Mouse (Mus musculus) G1E (cell line): Measurements from ENCODE around the gene Dram2. TPM values are rescaled to one million over a fixed set of nuclear protein-coding genes. Genes with fewer than 3 reads are reported as not detected.
A peak's percentile ranks its signal among the peaks of the same experiment; 100 is the strongest.

ENCODE experiments used
- ATAC-seq: 2 replicates; pipeline ENCODE4 v1.8.0; 2016; ENCODE audit warnings: mild to moderate bottlenecking; ENCODE audit not compliant: insufficient number of reproducible peaks, poor library complexity, low FRiP score, severe bottlenecking; ENCODE audit errors: extremely low read depth
- DNase-seq: peaks from one replicate; pipeline ENCODE4 v3.0.0; 2012; ENCODE audit warnings: low spot score
- H3K27me3 ChIP-seq: 2 replicates; pipeline ENCODE4 v1.6.1; 2012; ENCODE audit warnings: mild to moderate bottlenecking, low read length, inconsistent platforms; ENCODE audit not compliant: insufficient read depth
- H3K36me3 ChIP-seq: replicated peaks from 2 replicates; pipeline ENCODE3; 2012; ENCODE audit warnings: mild to moderate bottlenecking, inconsistent platforms
- H3K4me1 ChIP-seq: 2 replicates; pipeline ENCODE4 v1.6.1; 2012; ENCODE audit warnings: low read depth, low read length, inconsistent platforms, mixed read lengths; ENCODE audit not compliant: insufficient read depth
- H3K4me3 ChIP-seq: 2 replicates; pipeline ENCODE4 v1.5.1; 2012; ENCODE audit warnings: low read depth, mild to moderate bottlenecking, inconsistent platforms, low read length, moderate library complexity, mixed read lengths
- H3K9me3 ChIP-seq: replicated peaks from 2 replicates; pipeline ENCODE4 v1.6.1; 2012; ENCODE audit warnings: inconsistent platforms
- CTCF ChIP-seq: IDR thresholded peaks from 2 replicates; pipeline ENCODE4 v1.5.1; 2012; ENCODE audit warnings: low read depth, low read length, inconsistent platforms, mixed read lengths
- GATA1 ChIP-seq: IDR thresholded peaks from 2 replicates; pipeline ENCODE4 v1.6.1; 2012; ENCODE audit warnings: borderline replicate concordance, low read length, inconsistent platforms, mixed read lengths
- GATA2 ChIP-seq: IDR thresholded peaks from 2 replicates; pipeline ENCODE4 v1.6.1; 2012; ENCODE audit warnings: low read depth, low read length, inconsistent platforms, borderline replicate concordance
- POLR2AphosphoS5 ChIP-seq: IDR thresholded peaks from 2 replicates; pipeline ENCODE4 v1.6.1; 2012; ENCODE audit warnings: low read depth, low read length, inconsistent platforms; ENCODE audit not compliant: insufficient replicate concordance
- TAL1 ChIP-seq: conservative IDR thresholded peaks from 2 replicates; pipeline ENCODE4 v1.6.1; 2012; ENCODE audit warnings: low read depth, low read length, inconsistent platforms, mixed read lengths
- polyA plus RNA-seq: library from polyadenylated mRNA; stranded (reverse); fragments of >175 nt; gene quantifications from 2 replicates; pipeline ENCODE4 v1.2.3, GENCODE M21; 2012
- total RNA-seq, 2 experiments: library from RNA; stranded (forward) in 1 of 2; stranded (reverse) in 1 of 2; fragments of 200-1000 nt in 1 of 2; fragments of >200 nt in 1 of 2; fragmentation: Nextera tagmentation in 1 of 2; gene quantifications; 2 replicates each; pipeline ENCODE4 v1.2.3; 2014 to 2017

The Dram2 gene
- total RNA-seq (2014; fragmentation: Nextera tagmentation) (44.5 and 47.2 TPM in 2 replicates), total RNA-seq (2017) (29.2 and 29.4 TPM in 2 replicates), polyA plus RNA-seq (1.1 and 1.2 TPM in 2 replicates)

GRCm38 (mm10) chr3:106547171-106547923 is at the start of gene Dram2, which contains the start of gene Cept1:
Gene Dram2 (plus strand): TSS chr3:106547798.
Gene Cept1 (minus strand): TSS chr3:106547802.
- ATAC-seq (peak; percentile 80), DNase-seq (peak; percentile 74)
- peaks cover 6% of the 10 kb centered on the region for H3K36me3 ChIP-seq
- TF ChIP-seq GATA2 (no peak), CTCF (no peak), GATA1 (no peak), TAL1 (no peak), POLR2AphosphoS5 (no peak)
- no peaks in the 10 kb centered on the region for H3K9me3 ChIP-seq
- peaks cover 25% of the 10 kb centered on the region for H3K4me1 ChIP-seq
- no peaks in the 10 kb centered on the region for H3K27me3 ChIP-seq
- H3K4me3 ChIP-seq, result peak within 1 kb of the TSS; percentile 96

- TF ChIP-seq GATA2 (no peak), POLR2AphosphoS5 (no peak), GATA1 (no peak), TAL1 (no peak), CTCF (no peak)
- no peak for DNase-seq
Measured at GRCm38 (mm10) chr3:106500510-106500909, 47.1 kb upstream of the Dram2 start.

DNA sequence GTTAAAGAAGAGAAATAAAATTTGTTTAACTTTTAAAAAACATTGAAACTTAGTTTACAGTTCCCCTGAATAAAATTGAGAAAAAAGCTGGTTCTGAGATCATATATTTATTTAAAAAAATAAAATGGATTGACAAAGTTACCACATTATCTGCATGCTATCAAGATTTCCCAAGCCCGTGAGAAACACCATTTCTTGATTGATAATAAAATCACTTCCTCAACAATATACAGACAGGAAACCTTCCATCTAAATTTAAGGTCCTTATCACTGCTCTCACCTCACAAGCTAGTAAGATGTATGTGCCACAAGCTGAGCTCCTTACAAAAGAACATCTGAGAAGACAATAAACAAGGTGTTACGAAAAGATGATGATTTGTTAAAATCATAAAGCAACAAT is 44.7 kb upstream of the Dram2 start:
- Histone ChIP-seq H3K27me3 (no peaks in the 10 kb centered on the region), H3K9me3 (no peaks in the 10 kb centered on the region), H3K4me1 (no peaks in the 10 kb centered on the region), H3K36me3 (peaks cover 36% of the 10 kb centered on the region), H3K4me3 (no peak overlapping the region)
- DNase-seq, result no peak
- TF ChIP-seq TAL1, result no peak
- TF ChIP-seq GATA2, result no peak
- TF ChIP-seq GATA1, result no peak
- TF ChIP-seq POLR2AphosphoS5, result no peak
- TF ChIP-seq CTCF, result no peak
- ATAC-seq, result no peak

More at GRCm38 (mm10) chr3:106500510-106500909, 47.1 kb upstream of the Dram2 start:
- Histone ChIP-seq H3K9me3 (no peaks in the 10 kb centered on the region), H3K27me3 (no peaks in the 10 kb centered on the region), H3K4me1 (no peaks in the 10 kb centered on the region; the same call in 1 of the 2 replicates), H3K36me3 (peaks cover 34% of the 10 kb centered on the region), H3K4me3 (no peak overlapping the region)
- no peak for ATAC-seq

DNA sequence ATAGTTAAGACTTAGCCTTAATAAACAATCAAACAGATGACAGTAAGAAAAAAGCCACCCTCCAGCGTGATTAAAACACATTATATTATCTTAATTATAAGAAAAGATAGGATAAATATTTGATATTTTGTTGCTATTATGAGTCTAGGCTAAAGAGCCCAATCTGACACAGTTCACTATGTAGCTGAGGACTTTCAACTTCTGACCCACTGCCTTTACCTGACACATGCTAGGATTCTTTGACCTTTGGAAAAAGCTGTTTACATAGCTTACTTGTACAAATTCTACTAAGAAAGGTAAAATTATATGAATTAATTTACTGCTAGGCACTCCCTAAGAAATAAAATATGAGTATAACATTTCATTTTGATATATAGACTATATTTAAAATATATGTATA is 36.9 kb upstream of the Dram2 start:
- no peak for TF ChIP-seq GATA2
- TF ChIP-seq TAL1, result no peak
- no peak for TF ChIP-seq GATA1
- no peak for TF ChIP-seq POLR2AphosphoS5
- no peak for TF ChIP-seq CTCF
- no peak for DNase-seq
- ATAC-seq, result no peak
- Histone ChIP-seq H3K4me1 (no peaks in the 10 kb centered on the region), H3K9me3 (no peaks in the 10 kb centered on the region), H3K4me3 (no peak overlapping the region), H3K36me3 (peaks cover 12% of the 10 kb centered on the region), H3K27me3 (no peaks in the 10 kb centered on the region)

DNA sequence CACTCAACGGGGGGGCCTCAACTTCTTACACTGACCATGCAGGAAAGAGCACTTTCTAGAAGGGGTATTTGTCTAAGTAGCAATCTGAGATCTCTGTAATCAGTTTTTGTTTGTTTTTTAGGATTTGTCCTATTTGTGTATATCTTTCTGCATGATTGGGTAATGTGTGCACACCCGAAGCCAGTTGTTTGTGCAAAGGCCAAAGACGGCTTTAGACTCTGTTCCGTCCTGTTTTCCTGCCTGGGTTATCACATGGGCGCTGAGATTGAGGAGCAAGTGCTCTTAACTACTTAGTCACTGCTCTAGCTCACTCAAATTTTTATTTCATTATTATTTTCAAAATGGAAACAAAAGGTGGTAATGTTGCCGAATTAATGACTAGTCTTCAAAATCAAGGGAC is 32.6 kb upstream of the Dram2 start:
- Histone ChIP-seq H3K4me3 (no peak overlapping the region), H3K36me3 (peaks cover 9% of the 10 kb centered on the region), H3K4me1 (no peaks in the 10 kb centered on the region), H3K27me3 (no peaks in the 10 kb centered on the region), H3K9me3 (no peaks in the 10 kb centered on the region)
- ATAC-seq (no peak), DNase-seq (no peak)
- no peak for TF ChIP-seq CTCF
- TF ChIP-seq GATA2, result no peak
- no peak for TF ChIP-seq TAL1
- no peak for TF ChIP-seq GATA1
- no peak for TF ChIP-seq POLR2AphosphoS5

- H3K27me3 ChIP-seq, result no peaks in the 10 kb centered on the region
- no peak for ATAC-seq
- no peak for DNase-seq
- no peaks in the 10 kb centered on the region for H3K9me3 ChIP-seq
- H3K4me3 ChIP-seq, result no peak overlapping the region
- peaks cover 6% of the 10 kb centered on the region for H3K36me3 ChIP-seq
- TF ChIP-seq GATA1 (no peak), TAL1 (no peak), POLR2AphosphoS5 (no peak), GATA2 (no peak), CTCF (no peak)
- no peaks in the 10 kb centered on the region for H3K4me1 ChIP-seq
Measured at GRCm38 (mm10) chr3:106522730-106523129, 24.9 kb upstream of the Dram2 start.
